Mouse (Mus musculus) ovary, postnatal 36 days (tissue): ENCODE measurements around the gene Erg.

Experiments
- DNase-seq: peaks from one replicate; pipeline ENCODE4 v3.0.0; 2022; ENCODE audit warnings: low spot score, mixed read lengths

The Erg gene

DNA sequence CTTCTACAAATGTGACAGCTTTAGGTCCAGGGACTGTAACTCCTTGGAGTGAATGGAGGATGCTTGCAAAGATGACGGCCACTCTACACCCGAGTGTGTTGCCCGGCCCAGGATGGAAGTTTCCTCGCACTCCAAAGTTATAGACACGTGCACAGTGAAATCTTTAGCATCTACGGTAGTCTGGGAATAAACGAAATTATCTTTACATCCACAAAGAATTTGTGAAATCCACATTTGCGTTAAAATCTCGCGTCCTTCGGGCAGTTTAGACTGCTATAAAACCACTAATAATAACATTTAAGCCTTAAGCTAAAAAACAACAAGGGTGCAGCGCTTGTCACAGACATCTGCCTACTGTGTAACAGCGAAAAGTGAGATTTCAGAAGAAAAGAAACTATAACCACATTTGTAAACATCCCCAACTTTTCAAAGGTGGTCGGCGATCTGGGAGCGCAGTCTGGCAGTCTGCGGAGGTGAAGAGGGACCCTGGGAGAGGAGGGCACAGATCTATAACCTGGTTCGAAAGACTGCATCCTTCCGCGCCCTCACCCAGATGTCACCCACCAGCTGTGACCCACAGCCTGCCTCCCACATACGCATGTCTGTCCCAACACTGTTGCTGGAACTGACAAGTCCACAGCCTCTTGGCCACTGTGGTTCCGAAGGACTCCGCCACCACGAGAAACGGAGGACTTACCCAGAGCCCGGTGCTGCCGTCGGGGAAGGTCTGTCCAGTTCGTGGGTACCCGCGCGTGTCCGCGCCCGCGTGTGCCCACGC is 1.5 kb downstream of the Erg start:
- DNase-seq: no peak

DNA sequence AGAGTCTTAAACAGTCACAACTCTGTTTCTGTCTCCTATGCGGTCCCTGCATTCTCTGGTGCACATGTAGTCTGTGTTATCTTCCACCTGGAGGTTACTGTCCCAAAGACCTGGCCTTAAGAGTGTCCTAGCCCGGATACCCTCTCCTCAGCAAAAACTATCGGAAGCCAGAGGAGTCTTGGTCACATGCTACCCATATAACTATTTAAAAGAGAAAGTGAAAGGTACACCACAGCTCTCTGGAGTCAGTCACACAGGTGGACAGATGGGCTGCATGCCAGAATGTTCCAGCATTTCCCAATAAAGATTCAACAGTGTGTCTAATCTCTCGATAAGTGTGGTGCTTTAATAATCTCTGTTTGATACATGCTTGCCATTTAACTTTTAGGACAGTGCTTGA is 7.1 kb downstream of the Erg start:
- no peak for DNase-seq

DNA sequence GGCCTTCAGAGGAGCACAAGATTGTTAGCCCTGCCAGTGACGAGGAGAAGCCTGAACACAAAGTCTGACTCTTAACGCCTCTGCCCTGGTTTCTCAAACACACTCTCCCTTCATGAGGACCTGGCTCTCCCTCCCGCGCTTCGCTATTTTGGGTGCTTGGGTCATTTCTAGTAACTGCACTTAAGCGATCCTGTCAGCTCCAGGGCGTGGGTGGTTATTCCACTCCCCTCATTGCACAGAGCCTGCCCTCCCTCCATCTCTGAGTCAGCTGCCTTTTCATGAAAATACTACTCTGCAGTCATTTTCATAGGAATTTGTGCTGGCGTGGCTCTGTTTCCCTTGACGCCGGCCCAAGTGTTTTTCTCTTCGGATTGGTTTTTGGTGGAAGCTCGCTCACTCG is 13.2 kb downstream of the Erg start:
- no peak for DNase-seq

DNA sequence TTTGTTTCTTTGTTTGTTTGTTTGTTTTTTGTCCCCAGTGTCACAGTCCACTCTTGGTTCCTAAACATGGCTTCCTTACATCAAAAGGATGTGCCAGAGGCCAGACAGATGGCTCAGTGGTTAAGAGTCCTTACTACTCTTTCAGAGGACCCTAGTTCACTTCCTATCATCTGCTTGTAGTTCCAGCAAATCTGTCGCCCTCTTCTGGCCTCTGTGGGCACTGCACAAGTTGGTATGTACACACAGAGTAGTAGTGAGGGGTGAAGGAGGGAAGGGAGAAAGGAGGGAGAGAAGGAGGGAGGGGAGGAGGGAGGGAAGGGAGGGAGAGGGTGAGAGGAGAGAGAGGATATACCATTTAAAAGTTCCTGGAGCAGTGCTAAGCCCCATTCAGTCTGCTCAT is 15.8 kb downstream of the Erg start:
- no peak for DNase-seq

DNA sequence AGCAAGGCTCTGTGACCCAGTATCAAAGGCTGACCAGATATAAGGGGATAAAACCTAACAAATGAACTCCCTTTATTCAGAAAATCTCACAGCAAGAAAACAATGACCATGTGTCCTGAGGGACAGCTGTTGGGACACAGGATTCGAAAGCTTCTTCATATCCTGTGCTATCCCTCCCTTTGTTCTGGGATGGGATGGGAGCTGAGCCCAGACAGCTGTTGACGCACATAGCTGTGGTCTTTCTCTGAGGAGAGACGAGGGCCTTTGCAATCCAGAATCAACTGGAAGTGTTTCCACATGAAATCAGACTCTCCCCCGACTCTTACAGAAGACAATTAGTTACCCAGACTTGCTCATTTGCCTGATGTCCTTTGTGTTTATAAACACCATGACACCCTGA is 29.6 kb downstream of the Erg start:
- DNase-seq: no peak

DNA sequence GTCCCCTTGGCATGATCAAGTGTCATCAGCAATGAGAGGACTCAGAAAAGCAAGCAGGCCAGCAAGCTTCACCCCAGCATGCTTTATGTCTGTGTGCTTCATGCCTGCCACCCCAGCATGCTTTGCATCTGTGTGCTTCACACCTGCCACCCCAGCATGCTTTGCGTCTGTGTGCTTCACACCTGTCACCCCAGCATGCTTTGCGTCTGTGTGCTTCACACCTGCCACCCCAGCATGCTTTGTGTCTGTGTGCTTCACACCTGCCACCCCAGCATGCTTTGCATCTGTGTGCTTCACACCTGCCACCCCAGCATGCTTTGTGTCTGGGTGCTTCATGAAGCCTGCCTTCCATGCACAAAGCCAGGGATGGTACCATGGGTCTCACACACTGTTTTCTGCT is 33.3 kb downstream of the Erg start:
- DNase-seq: no peak

DNA sequence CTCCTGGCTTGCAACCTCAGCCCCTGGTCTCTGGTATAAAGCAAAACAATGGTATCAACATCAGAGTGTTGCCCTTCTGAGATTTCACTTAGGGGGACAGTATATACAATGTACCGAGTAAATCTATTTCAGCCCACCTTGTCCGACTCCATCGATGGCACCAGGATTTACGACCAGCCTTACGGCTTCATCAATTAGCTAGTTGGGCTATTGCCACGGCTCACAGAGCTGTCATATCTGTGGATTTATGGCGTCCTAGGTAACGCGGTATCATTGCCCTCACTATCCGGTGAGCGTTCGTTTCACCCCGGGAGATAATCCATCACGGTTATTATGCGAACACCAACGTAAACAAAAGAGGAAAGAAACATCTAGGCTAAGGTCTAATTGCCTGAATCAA is 33.9 kb downstream of the Erg start:
- no peak for DNase-seq

DNA sequence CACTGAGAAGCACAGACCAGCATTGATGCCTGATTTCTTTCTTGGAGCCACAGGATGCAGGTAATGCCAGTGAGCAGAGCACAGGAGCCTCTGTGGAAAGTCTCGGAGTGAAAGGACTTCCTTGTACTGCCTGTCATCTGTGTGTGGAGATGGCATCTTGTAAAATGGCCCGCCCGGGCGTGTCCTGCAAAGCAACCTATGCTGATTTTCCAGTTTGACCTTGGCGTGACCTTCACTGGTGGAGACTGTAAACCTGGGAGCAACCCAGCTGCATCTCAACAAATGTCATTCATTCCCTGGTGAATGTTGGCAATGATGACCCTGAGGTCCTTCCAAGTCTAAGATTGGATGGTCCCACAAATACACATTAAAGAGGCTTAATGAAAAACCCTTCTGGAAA is 35.9 kb downstream of the Erg start:
- DNase-seq: no peak

DNA sequence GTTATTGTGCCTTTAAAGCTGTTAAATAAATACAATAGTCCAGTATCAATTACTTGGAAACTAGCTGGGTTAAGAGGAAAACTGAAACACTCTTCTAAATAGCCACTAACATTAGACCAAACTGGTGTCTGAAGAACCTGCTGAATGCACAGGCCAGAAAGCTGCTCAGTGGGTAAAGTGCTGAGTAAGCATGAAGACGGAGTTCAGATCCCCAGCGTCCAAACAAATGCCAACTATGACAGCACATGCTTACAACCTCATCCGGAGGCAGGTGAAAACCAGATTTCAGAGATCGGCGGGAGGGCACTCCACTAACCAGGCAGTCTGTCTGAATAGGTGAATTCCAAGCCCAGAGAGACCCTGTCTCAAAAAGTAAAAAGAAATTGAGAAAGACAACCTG is 41.6 kb downstream of the Erg start:
- DNase-seq: no peak

DNA sequence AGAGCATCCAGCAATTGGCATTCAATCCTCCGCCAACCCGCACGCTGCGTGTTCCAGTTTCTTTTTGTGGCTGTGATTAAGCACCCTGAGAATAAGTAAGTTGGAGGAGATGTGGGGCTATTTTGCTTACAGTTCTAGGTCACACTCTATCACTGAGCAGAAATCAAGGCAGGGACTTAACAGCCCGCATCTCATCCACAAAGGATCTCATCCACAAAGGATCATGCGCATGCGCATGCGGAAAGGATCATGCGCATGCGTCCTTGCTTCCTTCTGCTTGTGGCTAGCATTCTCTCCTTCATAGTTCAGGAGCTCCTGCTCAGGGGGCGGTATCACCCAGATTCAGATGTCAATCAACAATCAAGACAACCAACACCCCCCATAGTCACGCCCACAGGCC is 42.9 kb downstream of the Erg start:
- no peak for DNase-seq

DNA sequence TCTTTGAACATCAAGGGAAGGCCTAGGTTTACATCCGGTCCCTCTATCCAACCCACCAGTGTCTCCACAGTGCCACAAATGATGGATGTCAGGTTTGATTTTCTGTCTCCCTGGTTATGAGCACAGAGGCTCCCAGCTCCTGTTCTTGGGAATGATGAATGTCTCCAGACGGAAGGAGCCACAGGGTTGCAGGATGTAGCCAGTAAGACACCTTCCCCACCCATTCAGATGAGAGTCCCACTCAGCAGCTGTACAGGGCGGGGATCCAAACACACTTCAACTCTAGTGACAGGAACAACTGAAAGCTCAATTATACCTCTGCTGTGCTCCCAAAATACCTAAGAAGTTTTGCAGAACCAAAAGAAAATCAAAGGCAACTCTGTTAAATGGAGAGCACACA is 51.2 kb downstream of the Erg start:
- DNase-seq: no peak

DNA sequence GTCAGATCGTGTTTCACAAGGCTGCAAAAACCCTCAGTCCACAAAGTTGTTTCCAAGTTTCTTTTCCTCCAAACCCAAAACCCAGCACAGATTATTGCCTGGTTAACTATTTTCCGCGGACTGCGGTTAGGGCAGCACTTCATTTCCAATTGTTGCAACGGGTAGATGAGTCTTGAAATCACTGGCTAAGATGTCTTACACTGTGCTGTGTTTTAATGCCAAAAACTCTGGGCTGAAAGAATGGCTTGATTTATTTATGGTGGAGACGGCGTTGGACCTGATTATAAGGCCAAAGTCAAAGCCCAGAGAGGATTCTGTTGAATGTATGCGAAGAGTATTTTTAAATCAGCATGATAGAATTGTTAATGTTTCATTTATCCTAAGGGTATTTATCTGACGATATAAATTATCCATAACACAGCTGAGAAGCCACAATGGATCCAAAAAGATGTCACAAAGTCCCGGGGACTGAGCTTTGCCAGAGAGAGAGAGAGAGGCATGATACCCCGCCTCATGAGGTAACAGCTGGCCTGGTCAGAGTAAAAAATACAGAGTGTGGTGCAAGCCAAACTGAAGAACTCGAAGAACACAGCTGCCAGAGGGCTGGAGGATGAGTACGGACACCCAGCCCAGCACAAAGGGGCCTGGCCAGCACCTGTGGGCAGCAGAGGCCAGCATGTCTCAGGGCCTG is 53.9 kb downstream of the Erg start:
- no peak for DNase-seq

DNA sequence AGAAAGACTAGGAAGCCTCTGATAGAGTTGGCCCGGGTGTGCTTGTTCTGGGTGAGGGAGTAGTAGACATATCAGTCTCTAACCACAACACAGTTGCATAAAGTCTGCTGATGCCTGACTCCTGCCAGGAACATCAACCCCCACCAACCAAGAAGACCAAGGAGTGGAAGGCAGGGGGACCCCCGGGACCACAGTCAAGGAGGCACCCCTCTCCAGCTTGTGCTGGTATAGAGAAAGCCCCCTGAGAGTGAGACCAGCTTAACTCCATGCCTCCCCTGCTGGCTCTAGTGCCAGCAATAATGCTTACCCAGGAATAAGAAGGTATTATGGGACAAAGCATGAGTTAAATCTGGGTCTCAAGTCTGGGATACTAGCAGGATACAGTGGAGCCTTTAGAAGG is 58.8 kb downstream of the Erg start:
- no peak for DNase-seq

DNA sequence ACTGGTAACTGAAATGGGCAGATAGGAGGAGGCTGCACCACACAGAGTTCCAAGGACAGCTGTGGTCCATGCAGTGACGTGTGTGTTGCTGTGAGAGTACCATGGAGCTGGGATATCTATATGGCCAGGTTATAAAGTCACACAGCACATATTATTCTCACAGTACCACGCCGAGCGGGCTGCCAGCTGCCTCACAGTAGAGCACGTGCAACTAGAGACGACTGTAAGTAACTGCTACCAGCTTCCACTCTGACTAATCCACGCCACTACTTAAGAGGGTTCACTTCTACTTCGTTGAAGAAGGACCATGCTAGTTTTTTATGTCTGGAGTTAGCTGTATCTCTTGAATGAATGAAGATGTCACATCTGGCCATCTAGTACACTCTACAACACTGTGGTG is 66.9 kb downstream of the Erg start:
- no peak for DNase-seq

DNA sequence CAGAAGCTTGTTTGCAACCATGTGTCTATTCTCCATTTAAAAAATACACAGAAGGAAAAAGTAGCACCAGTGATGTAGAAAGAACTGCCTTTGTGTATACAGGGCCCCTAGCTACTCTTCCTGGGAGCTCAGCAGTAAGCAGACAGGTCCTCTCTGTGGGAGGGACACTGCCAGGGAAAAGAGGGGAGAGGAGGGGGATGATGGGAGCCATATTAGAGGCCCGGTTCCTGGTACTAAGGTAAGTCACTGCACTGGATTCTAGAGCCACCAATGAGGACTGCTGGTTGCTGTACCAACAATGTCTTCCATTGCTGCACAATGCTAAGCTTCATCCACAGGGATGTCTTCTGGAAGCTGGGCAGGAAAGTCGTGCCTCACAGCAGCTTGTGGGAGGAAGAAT is 80.3 kb downstream of the Erg start:
- no peak for DNase-seq

DNA sequence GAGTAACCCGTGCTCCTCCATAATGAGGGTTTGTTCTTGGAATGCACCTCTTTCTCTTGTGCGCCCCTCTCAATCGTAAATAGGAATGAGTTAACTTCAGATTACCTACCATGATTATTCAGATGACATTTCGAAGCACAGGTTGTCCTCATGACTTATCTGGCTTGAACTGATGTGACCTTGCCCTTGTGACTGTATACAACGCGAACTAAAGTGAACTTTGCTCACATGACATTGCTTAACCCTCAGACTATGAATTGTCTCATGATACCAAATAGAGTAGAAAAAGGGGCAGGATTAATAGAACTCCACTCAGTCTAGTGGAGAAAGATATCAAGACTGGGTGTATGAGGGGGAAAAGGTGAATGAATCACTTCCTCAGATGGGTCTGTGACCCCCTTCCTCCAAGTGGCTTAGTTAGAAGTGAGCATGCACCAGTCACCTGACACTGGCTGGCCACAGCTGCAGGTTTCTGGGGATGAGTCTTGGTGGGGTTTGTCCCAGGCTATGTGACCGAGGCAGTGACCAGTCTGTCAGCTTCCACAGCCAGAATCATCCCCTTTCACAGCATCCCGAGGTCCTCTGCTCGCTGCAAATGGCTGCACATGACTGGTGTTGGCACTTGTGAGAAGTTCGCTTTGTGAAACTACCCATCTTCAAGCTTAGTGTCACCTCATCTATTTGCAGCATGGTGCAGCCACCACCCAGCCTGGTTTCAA is 89.7 kb downstream of the Erg start:
- no peak for DNase-seq

DNA sequence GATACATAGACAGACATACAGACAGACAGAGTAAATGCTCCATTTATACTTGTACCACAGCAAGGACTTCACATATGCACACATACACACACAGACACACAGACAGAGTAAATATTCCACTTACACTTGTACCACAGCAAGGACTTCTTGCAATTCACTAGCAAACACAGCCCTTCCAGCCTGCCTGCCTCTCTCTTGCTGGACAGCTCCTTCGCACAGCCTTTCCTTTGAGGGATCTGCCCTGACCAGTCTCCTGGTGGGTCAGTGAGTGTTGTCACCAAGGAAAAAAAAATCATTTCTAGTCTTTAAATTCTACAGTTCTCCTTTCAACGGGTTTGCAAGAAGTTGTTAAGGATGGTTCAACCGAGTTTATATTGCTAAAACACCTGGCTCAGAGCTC is 92.3 kb downstream of the Erg start:
- DNase-seq: peak; percentile 7

DNA sequence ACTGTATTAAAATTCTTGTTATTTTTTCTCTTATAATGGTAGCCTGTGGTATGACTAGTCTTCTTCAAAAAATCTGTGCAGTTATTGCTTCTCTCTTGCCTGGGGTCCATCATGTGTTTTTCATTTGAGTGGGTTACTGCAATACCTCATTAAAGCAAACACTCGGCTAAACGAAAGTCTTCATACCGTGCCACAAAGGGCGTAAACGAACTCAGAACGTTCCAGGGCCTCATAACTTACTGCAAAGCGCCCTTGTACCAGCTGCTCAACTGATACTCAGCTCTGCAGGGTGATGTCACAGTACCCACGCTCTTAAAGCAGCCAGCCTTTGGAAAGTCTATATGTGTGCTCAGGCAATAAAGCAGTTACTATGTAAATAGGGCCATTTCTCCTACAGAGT is 93.1 kb downstream of the Erg start:
- no peak for DNase-seq

DNA sequence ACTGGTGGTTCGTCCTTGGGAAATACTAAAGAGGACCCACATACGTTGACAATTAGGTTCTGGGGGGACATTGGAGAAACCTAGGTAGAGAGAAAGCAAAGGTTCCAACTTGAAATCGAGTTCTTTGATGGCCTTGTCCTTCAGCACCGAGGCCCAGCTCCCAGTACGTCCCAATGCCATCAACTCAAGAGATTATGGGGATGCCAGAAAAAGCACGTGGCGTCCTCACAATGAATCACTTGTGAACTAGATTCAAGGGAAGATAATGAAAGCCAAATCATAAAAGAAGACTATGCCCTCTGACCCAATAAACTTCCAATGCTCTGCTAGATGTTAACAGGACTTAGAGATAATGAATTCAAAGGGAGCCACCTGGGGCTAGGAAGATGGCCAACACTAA is 94.2 kb downstream of the Erg start:
- DNase-seq: no peak

DNA sequence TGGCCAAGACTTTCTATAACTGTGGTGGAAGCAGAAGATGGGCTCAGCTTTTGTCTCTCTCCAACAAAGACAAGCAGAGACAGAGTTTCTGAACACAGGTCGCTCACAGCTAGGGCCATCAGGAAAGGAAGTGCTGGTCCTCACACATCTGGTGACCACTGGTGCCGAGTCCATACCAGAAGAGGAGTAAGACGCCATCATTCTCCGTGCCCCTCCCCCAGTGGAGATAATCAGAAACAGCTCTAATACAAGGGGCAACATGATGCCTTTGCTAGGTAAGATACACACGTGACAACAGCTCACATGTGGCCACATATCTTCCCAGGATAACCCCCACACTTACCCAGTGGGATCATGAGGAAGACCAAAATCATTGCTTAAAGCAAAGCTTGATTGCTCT is 96.0 kb downstream of the Erg start:
- DNase-seq: no peak

DNA sequence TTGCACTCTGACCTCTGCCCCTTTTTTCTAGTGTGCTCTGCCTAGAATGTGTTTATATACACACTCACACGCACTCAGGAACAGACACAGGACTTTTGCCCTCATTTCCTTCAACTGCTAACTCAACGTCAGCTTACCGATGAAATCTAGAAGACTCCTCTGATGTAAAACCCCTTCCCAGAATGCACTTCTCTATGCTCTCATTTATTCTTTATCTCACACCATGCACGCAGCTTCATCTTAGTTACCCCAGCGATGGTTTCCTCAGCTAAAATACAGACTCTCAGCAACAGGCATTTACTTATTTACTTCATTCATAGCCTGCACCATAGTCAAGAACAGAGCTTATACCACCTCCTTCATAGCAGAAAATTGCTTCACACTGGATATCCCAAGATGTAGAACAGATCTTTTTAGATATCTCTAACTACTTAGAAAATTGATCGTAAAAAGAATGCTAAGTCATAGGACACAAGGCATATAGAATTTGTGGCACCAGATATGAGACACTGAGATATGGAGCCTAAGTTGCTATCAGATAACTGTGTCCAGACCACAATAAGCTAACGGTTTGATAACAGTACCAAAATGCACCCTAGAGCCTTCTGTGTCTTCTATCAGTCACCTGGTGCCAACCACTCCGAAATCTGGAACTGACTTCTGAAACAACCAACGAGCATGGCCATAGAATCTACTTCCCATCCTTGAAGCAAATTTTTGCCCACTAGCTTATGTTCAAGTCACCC is 98.6 kb downstream of the Erg start:
- DNase-seq: no peak

DNA sequence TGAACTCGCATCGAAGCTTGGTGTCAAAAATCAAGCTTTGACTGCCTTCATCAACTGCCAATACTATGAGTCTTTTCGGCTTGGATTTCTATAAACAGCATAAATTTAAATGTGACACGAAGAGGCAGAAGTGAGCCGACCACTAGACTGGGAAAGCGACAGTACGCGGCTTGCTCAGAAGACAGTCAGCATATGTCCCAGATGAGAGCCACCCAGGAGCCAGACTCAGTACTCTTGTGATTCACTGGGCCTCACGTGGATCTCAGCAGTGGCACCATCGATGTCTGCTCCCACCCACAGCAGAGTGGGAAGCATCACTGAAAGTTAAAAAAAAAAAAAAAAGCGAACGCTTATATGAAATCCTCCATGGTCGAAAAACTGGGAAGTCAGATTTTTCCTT is 105.2 kb downstream of the Erg start:
- DNase-seq: no peak

DNA sequence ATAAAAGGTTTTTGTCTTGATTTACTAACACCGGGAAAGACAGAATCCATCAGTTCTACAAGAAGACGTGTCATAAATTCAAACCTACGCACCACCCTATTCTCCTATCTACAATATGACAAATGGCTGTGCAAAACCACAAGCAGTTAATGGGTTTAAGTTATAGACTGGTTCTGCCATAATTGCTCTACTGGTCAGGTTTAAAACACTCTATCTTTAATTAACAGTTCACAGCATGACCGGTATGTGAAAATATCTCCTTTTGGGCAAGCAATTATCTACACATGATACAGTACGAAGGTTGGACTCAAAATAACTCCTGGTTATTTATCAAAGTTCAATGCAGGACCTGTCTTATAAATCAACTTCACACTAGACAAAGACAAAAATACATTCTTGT is 107.8 kb downstream of the Erg start:
- DNase-seq: no peak
